Mouse (Mus musculus): ENCODE measurements around the gene Gpr142.

- no peak for TF ChIP-seq CTCF (IDR thresholded peaks at IDR 0.05; ENCODE audit: borderline replicate concordance, control insufficient read depth, extremely low read depth, insufficient read depth, low read length, poor library complexity)
- no peak for TF ChIP-seq POLR2A (IDR thresholded peaks at IDR 0.05; ENCODE audit: control insufficient read depth, extremely low read depth, insufficient read depth, low read length, poor library complexity)
Observed at GRCm38 (mm10) chr11:114810344-114810743, 11.6 kb downstream of the Gpr142 start.
